Mouse (Mus musculus): ENCODE data around the gene Bax.

GRCm38 (mm10) chr7:45465112-45465511, 1.6 kb downstream of the Bax start:
- TF ChIP-seq POLR2A (IDR thresholded peaks at IDR 0.05; ENCODE audit: insufficient read depth, low read depth, low read length) (no peak), CTCF (IDR thresholded peaks at IDR 0.05; ENCODE audit: insufficient read depth, low read depth, low read length) (no peak)

All from olfactory bulb, adult 2 months (tissue).